Mouse (Mus musculus) heart, adult 2 months (tissue): ENCODE measurements around the gene Rpl23.

Experiments
- CTCF ChIP-seq: fragments of 200-600 bp; IDR thresholded peaks from 2 replicates; pipeline ENCODE4 v1.8.1; 2022; ENCODE audit warnings: antibody characterized with exemption, mild to moderate bottlenecking, moderate library complexity
- POLR2A ChIP-seq: fragments of 200-500 bp; IDR thresholded peaks from 2 replicates; pipeline ENCODE4 v1.6.1; 2011; ENCODE audit warnings: mild to moderate bottlenecking, low read depth, low read length, control low read depth; ENCODE audit not compliant: insufficient read depth

DNA sequence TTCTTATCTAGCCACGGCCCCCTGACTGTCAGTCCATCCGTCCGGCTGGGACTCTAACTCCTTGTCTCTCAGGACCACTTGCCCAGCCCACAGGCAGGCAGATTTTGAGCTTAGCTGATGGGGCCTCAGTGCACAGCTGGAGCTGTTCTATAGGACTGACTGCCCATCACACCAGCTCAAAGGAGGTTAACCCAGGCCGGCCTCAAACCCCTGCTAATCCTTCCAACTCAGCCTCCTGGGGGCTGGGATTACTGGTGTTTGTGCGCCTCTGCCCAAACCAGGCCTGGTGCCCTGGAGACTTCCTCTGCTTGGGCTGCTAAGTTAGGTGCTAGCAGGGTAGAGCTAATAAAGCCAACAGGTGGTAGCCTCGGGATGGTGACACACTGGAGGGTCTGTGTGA lies 35.8 kb upstream of the Rpl23 start:
- TF ChIP-seq CTCF (no peak), POLR2A (no peak)
